Mouse (Mus musculus) gastrocnemius, adult 2 months (tissue): Measurements from ENCODE around the gene Gm20708. TPM values are rescaled to one million over a fixed set of nuclear protein-coding genes. Genes with fewer than 3 reads are reported as not detected.
"Not testable (repeated sequence)": the region's sequence is repeated elsewhere in the genome, so short reads cannot be mapped to it uniquely, and the experiment has no call there.

Experiments
- DNase-seq: peaks from one replicate; pipeline ENCODE4 v3.0.0; 2022
- H3K27ac ChIP-seq: fragments of 200-600 bp; 2 replicates; pipeline ENCODE4 v1.8.1; 2022; ENCODE audit warnings: mild to moderate bottlenecking
- H3K4me3 ChIP-seq: fragments of 200-600 bp; 2 replicates; pipeline ENCODE4 v1.8.1; 2022; ENCODE audit warnings: mild to moderate bottlenecking, moderate library complexity
- CTCF ChIP-seq: fragments of 200-600 bp; IDR thresholded peaks from 2 replicates; pipeline ENCODE4 v1.8.1; 2022; ENCODE audit warnings: antibody characterized with exemption, mild to moderate bottlenecking, moderate library complexity
- intact Hi-C: fragments of 180-260 bp; cut with DNase I; formaldehyde crosslinking; loops from one replicate; pipeline ENCODE4 v1.15.1; 2025
- total RNA-seq, 2 experiments: library from RNA; stranded (reverse); gene quantifications; 2 replicates each; pipeline ENCODE4 v1.2.3; 2021

The Gm20708 gene
- total RNA-seq, 2 experiments from 2014 or later, result 0.86 to 1.6 TPM

GRCm38 (mm10) chr11:117783683-117784309 lies 25.7 kb upstream of the Gm20708 start:
- intact Hi-C loops, result no loop called here
- DNase-seq, result peak; percentile 55
- no peak for TF ChIP-seq CTCF
- peak overlapping the region; percentile 81 for H3K4me3 ChIP-seq
- peak overlapping the region; percentile 84 for H3K27ac ChIP-seq

DNA sequence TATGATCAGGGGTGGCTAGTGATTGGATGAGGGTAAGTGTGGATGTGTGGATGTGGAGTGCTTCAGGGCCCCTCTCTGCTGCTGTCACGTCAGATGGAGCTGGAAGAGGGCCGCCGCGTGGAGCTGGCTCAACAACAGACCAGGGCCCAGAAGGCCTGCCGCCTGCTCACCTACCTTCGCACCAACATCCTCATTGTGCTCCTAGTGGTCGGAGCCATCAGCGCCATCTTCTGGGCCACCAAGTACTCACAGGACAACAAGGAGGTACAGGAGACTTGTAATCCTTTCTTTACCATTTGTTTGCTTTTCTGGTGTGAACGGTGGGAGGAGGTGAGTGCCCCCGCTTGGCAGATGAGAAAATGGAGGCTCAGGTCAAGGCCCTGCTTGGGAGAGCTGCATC lies 23.2 kb upstream of the Gm20708 start:
- DNase-seq, result peak; percentile 75
- H3K4me3 ChIP-seq, result no peak overlapping the region
- H3K27ac ChIP-seq, result no peak overlapping the region
- peak; percentile 76 for TF ChIP-seq CTCF
- intact Hi-C loops, result loop anchor here (1.0 to 5.0 kb wide), 3 partner anchors 44 to 399 kb away; no protein-coding TSS in a partner anchor

GRCm38 (mm10) chr11:117788481-117788880 lies 21.0 kb upstream of the Gm20708 start:
- not testable (repeated sequence) for H3K27ac ChIP-seq, DNase-seq, H3K4me3 ChIP-seq
- intact Hi-C loops, result loop anchor here (5.0 kb wide), 2 partner anchors 46 to 401 kb away; no protein-coding TSS in a partner anchor

DNA sequence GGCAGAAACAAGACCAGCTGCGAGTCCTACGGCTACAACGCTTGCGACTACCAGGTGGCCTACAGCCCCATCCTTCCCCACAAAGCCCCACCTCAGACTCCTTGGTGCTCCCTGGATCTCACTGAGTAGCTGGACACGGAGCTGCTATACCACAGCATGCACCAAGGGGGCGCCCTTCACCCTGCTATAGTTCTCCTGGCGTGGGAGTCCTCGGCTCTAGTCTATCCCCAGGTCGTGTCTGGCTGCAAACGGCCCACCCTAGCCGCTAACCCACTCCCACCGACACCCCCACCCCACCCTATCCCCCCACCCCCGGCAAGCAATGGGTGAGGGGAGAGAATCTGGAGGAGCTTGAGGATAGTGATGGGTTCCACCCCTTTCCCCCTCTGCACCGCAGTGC lies 19.2 kb upstream of the Gm20708 start:
- DNase-seq, result peak; percentile 86
- intact Hi-C loops, result loop anchor here (1.0 kb wide), 1 partner anchor 34 kb away; no protein-coding TSS in a partner anchor
- peak; percentile 97 for TF ChIP-seq CTCF
- Histone ChIP-seq H3K27ac (no peak overlapping the region), H3K4me3 (peak overlapping the region; percentile 57)

DNA sequence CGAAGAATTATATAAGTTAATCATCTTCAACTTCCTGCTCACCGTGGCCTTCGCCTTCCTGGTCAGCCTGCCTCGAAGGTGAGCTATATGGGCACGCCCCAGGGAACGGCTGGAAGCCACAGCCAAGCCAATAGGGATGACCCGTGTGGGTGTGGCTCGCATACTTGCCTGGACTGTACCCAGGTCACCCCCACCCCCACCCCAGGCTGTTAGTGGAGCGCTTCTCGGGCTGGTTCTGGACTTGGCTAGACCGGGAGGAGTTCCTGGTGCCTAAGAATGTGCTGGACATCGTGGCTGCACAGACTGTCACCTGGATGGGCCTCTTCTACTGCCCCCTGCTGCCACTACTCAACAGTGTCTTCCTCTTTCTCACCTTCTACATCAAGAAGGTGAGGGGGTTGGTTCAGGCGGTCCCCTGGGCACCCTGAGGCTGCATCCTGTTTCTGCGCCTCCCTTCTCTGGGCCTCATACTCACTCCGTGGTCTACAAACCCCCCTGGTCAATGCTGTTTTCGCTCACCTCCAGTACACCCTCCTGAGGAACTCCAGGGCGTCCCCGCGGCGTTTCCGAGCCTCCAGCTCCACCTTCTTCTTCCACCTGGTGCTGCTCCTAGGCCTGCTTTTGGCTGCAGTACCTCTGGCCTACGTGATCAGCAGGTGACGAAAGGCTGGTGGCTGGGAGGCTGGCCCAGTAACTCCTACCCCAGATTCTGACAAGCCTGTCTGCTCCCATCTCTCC lies 18.6 kb upstream of the Gm20708 start:
- Histone ChIP-seq H3K4me3 (peak overlapping the region; percentile 57), H3K27ac (no peak overlapping the region)
- peak; percentile 40 for TF ChIP-seq CTCF
- intact Hi-C loops, result loop anchor here (1.0 kb wide), 1 partner anchor 33 kb away; no protein-coding TSS in a partner anchor
- DNase-seq, result no peak

- intact Hi-C loops, result no loop called here
- no peak for TF ChIP-seq CTCF
- no peak overlapping the region for H3K27ac ChIP-seq
These were observed 18.1 kb upstream of the Gm20708 start for GRCm38 (mm10) chr11:117791441-117791761.

DNA sequence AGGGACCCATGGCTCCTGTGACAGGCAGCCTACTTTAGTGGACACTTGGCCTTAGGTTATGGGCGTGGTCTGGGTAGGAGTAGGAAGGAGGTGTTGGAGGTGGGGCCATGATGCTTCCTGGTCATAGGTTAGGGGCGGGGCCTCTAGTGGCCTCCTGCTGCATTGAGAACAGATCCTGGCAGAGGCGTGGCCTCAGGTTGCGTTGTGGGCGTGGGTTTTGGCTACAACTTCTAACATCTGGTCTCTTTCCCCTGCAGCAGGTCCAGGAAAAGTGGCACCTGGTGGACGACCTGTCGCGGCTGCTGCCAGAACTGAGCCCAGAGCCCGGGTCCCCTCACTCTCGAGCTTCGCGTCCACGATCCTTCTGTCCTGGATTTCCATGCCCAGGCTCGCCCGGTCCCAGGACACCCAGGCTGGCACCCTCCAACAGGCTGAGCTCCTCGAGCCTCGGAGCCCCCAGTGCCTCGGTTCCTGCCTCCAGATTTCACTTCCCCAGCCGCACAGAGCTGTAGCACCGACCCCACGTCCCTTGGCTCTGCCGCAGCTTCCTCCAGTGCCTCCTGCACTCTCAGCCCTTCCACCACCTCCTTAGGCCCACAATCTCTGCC lies 17.1 kb upstream of the Gm20708 start:
- intact Hi-C loops, result no loop called here
- DNase-seq, result peak; percentile 54
- Histone ChIP-seq H3K27ac (no peak overlapping the region), H3K4me3 (peak overlapping the region; percentile 43)
- no peak for TF ChIP-seq CTCF

More at GRCm38 (mm10) chr11:117791441-117791761, 18.1 kb upstream of the Gm20708 start:
- H3K4me3 ChIP-seq, result no peak overlapping the region
- no peak for DNase-seq

DNA sequence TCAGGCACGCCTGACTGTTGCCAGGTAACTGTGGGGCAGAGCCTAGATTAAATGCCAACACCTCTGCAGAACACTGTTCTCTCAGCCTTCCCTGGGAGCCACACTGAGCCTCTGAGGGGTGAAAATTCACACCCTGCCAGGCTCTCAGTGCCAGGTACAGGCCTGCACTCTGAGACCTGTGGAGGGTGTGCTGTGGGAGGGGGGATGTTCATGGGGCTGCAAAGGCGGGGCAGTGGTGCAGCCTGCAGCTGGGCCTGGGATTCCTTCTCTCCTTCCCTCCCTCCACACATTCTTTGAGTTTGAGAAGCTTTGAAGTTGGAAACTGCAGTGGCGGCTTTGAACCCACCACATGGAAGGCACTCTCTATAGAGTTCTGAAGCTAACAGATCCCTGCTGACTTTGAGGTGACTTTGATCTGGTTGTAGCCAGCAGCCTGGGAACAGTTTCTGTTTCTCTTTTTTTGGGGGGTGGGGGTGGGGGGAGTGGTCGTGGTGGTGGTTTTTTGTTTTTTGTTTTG lies 15.4 kb upstream of the Gm20708 start:
- no peak overlapping the region for H3K4me3 ChIP-seq
- no peak for TF ChIP-seq CTCF
- intact Hi-C loops, result no loop called here
- H3K27ac ChIP-seq, result no peak overlapping the region
- no peak for DNase-seq

DNA sequence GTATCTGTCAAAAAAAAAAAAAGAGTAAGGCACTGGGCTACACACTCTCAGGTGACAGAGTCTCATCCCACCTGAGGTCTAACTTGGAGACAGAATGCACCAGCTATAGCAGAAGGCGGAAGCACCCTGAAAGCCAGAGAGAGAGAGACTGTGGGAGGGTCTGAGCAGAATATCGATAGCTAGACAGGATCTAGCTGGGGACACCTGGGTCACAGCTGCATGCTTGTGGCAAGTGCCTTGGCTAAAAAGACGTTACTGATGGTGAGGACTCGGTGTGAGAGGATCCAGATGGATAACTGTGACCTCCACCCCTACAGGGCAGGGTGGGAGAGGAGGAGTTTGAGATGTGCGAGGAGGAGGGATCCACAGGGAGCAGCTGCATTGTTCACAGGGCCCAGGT lies 12.5 kb upstream of the Gm20708 start:
- intact Hi-C loops, result no loop called here
- no peak for TF ChIP-seq CTCF
- H3K27ac ChIP-seq, result no peak overlapping the region
- H3K4me3 ChIP-seq, result no peak overlapping the region
- no peak for DNase-seq

DNA sequence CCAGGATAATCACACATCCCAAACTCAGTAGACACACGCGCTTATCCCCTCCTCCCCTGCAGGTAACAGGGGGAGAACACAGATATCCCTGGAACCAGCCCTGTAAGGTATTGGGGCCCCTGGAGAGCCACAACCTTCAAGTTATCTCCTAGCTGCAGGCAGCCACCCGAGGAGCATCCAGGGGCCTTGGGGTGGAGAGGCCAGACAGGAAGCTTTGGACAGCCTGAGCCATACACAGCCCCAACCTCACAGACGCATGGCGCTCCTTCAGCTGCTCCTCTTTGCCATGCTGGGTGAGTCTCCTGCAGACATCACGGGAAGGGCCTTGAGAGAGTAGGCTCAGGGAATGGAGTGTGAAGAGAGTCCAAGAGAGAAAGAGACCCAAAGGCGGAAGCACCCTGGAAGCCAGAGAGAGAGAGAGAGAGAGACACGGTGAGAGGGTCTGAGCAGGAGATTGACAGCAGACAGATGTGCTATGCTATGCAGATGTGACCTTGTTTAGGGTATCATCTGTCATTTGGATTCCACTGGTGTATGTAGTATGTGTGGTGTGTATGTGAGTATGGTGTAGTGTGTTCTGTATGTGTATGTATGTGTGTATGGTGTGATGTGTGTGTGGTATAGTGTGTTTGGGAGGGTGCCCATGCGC lies 11.8 kb upstream of the Gm20708 start, which contains the start of gene 6030468B19Rik:
6030468B19Rik (plus strand) TSS at position 150 of the 649 bp plus-strand sequence.
- H3K4me3 ChIP-seq, result no peak within 1 kb of the TSS
- no peak for DNase-seq
- intact Hi-C loops, result no loop called here
- TF ChIP-seq CTCF, result no peak
- H3K27ac ChIP-seq, result no peak within 1 kb of the TSS

DNA sequence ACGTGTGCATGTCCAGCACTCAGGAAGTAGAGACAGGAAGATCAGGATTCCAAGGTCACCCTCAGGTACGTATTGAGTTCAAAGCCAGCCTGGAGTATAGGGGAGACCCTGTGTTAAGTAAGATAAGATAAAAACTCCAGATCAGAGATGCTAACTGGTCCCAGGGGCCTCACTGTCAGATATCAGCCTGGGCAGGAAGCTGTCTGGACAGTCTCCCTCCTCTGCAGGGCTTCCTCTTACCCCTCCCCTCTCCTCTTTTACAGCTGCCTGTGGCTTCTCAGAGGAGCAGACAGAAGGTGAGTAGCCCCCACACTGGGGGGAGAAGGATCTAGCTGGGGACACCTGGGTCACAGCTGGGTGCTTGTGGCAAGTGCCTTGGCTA lies 11.3 kb upstream of the Gm20708 start:
- intact Hi-C loops, result no loop called here
- Histone ChIP-seq H3K4me3 (no peak overlapping the region), H3K27ac (no peak overlapping the region)
- DNase-seq, result no peak
- TF ChIP-seq CTCF, result no peak

DNA sequence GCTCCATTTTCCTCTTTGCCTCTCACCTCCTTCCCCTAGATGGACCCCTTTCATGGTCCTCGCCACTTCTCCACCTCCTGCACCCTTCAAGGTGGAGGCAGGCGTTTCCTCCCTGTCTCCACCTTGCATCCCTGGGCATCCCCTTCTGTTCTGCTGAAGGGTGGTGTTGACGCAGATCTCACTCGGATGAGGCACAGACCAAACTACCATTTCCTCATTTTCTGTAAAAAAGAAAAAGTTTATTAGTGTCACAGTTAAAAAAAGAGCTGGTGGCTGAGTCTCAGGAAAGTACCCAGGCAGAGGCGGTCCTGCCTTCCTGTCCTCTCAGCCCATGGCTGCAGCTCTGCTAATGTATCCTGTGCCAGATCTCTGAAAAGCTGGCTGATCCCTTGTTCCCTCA lies 10.3 kb upstream of the Gm20708 start:
- no peak overlapping the region for H3K4me3 ChIP-seq
- intact Hi-C loops, result no loop called here
- no peak for DNase-seq
- TF ChIP-seq CTCF, result no peak
- H3K27ac ChIP-seq, result peak overlapping the region; percentile 90; the same call in 1 of the 2 replicates
